Mouse (Mus musculus) CH12F3 (cell line): ENCODE data around the gene Acta1.

Experiments used
- in situ Hi-C: fragments of 300-500 bp; cut with MboI; formaldehyde crosslinking; loops from 2 replicates; pipeline ENCODE4 v1.14.3; 2020; ENCODE audit warnings: low sequenced_read_pairs

The Acta1 gene

DNA sequence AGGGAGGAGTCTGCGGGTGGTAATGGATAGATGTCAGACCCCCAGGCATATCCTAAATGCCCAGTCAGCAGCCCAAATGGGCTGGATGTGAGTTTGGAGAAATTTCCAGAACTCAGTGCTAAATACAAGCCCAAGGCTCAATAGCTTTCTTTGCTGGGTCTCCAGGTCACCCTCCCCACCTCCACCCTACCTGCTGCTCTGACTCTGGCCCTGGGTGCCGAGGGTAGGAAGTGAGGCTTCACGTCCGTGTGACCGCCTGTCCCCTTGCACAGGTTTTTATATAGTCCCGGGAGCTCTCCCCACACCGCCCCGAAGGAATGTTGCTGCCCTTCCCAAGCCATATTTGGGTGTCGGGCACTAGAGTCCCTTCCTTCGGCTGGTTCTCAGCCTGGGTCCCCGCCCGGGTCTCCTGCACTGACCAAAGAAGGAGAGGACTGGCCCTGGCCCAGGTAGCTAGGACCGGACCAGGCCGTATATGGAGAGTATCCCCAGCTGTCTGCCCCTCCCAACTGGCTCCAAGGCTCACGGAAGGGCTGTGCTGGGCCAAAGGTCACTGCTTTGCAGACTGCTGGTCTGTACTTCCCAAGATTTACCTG, at the start of gene Acta1:
Gene Acta1, minus strand, starts transcription at position 250 of the 596 bp plus-strand sequence.
- in situ Hi-C loops, result no loop called here

DNA sequence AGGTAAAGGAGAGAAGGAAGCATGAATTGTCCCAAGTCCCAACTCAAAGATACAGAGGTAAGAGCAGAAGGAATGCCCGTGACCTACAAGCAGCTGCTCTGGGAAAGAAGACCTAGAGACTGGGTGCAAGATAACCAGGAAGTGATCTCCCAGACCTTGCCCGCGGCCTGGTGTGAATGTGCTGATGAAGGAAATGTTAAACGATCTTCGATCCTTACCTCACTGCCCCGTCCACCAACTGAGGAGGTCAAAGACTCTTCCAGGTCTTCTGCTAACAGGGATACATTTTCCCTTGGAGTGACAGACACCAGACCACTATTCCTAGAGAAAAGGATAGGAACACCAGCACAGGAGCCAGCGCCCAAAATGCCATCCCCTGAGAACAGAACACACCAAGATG, 34.5 kb upstream of the Acta1 start:
- in situ Hi-C loops, result no loop called here

DNA sequence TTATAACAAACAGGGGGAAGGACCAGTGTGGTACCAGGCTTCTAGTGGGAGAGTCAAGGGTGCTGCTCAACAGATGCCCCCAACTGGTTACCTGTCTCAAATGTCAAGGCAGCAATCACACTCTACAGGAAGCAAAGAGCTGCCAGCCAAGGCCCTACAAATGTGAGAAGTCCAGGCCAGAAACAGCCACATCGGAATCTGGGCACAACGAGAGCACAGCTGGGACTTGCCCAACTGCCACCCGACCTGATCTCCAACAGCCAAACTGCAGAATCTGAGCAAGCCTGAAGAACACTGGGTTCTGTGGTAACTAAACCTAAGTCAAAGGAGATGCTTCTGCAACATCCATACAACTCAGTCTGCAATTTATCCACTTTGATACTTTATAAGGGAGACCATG, 31.1 kb upstream of the Acta1 start:
- in situ Hi-C loops, result no loop called here

DNA sequence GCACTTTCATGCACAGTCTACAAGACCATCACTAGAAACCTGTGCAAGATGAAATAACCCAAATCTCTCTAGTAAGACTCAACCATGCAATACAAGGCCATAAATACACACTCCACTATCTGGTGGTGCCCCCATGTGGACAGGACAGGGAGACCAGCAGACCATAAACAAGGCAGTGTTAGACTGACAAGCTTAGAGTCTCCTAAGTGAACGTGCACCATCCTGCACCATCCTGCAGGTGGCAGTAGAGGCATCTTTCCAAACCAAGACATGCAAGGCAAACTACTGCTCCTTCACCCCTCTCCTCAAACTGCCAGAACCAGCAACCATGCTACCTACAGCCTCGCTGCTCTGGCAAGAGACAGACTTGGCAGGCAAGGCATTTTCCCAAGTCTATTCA, 30.2 kb upstream of the Acta1 start:
- in situ Hi-C loops, result no loop called here

DNA sequence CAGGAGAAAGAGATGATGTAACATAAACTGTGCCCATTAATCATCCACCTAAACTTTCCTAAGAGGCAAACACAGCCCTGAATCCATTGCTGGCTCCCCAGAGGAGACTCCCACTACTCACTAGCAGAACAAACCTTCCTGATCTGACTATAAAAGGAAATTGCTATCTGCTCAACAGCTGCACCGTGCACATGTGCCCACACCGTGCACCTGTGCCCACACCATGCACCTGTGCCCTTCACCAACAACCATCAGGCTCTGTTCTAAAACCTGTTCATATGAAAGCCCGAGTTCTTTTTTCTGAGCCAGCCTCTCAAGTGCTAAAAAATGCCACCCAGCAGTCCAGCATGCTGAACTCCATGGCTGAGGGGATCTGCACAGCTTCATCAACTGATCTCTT, 20.1 kb upstream of the Acta1 start:
- in situ Hi-C loops, result no loop called here

DNA sequence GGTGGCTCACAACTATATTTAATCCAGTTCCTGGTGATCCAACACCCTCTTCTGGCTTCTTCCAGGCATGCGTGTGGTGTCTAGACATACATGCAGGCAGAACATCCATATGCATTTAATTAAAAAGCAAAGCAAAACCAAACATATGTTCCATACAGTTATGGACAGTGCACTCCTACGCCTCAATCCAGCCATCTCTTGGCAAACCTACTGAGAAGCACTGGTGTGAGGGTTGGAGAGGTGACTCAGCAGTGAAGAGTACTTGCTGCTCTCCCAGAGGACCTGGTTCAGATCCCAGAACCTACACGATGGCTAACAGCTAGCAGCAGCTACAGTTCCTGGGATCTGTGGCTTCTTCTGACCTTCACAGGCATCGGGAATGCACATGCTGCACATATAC, 17.7 kb upstream of the Acta1 start:
- in situ Hi-C loops, result no loop called here

DNA sequence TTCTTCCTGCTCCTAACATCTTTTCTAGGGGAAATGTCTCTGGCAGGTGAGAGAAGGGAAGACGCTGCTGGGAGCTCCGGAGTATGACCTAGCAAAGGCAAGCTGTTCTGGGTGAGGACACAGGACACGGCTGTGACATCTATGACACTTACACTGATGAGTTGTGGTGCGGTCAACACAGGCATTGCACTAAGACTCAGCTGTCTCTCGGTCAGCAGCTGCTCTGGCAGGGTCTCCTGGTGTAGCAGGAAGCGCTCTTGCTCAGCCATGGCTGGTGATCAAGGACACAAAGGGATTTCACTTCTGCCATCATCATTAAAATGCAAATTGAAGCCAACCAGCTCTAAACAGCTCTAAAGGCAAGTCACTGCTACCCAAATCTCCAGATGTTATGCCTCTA, 13.1 kb upstream of the Acta1 start:
- in situ Hi-C loops, result no loop called here

DNA sequence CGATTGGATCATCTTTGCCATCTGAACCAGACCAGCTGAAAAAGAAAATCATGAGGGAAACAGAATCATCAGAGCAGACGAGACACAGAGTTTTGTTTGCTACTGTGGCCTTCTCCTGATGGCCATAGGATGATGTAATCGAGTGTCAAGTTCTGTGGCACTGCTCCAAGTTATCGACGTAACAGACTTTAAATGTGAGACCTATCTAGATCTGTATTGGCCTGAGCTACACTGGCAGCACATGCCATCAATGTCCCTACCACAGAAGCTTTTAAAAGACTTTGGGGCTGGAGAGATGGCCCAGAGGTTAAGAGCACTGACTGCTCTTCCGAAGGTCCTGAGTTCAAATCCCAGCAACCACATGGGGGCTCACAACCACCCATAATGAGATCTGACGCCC, 8.1 kb upstream of the Acta1 start:
- in situ Hi-C loops, result no loop called here

DNA sequence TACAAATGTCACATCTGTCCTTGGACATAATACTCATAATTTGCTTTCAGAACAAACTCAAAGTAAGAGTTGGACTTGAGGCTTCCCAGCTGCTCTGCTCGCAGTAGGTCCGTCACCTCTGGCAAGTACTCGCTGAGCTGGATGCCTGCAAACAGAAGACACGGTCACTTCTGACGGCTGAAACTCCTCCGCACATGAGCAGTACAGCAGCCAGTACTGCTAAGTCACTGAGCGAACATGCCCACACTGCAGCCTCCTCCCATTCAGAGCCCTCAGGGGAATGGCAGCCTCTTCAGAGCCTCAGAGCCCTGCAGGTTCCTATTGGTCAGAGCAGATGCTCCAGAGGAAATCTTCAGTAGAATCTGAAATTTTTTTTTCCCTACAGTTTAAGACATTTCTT, 4.8 kb upstream of the Acta1 start:
- in situ Hi-C loops, result no loop called here

DNA sequence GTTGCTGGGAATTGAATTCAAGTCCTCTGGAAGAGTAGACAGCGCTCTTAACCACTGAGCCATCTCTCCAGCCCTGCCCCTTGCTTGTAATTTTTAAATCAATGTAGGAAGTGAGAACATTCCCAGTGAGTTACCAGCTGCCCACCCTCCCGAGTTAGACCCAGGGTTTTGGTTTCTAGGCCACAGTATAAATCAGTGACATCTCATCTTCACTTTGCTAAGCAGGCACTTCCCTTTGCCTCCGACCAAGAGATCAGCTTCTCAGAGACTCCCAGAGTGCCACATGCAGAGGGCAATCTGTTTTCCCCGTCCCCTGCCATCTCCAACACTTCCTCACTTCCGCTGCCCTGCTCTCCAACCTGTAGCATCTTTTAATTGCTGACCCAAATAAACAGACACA, 4.0 kb upstream of the Acta1 start:
- in situ Hi-C loops, result no loop called here

DNA sequence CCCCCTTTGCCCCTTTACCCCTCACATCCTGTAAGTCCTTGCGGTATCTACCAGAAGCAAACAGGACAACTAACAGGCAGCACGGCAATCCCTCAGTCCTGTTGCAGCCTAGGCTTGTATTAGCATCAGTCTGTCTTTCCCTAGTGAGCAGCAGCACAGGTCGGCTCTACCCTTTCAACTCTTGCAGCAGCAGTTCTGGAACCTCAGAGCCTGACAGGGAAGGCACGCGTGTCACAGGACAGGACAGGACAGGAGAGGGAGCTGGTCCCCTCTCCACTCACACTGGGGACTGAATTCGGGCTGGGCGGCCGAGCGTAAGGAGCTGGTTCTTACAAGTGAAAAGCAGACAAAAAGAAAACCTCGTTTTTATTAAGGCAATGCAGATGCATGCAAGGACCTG, 2.2 kb upstream of the Acta1 start:
- in situ Hi-C loops, result no loop called here

DNA sequence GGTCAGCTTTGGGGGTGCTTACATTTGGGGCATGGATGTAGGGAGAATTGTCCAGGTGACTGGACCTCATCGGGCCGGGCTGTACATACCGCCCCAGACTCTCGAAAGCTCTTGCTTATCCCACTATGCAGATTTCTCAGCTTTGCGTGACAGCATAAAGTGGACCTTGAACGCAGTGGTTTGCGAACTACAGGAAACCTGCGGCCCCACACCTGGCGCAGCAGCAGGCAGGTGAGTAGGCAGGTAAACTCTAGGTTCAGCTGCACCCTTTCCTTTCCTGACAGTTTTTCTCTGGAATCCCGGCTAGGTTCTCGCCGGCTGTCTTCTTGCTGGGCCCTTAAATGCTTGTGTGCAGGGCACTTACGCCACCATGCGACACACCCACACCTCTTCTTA, 1.8 kb upstream of the Acta1 start:
- in situ Hi-C loops, result no loop called here

DNA sequence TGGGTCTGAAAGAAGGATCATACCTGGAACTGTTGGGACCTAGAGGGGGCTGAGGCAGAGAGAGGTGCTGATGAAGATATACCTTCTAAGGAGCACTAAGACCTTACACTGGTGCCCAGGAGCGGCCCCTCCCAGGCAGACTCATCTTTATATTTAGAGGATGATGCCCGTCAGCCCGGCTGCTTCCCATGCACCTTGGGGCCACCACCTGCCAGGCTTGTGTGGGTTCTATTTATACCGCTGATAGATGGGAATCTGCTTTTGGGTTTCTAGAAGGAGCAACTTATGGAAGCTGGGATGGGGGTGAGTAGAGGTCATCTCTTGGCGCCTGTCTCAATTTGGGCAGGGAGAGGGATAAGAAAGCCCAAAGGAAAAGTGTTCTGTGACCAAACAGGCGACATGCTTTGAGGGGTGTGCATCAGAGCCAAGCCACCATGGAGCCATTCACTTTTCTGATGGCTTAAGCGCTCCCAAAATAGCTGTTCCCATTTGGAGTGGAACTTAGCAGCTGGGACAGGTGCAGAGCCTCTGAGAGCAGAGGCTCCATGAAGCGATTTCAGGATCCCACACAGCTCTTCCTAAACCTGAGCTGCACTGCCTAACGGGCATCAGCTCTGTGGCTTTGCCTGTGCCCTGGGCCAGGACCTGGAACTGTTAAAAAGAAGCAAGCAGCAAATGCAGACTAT, 1.3 kb upstream of the Acta1 start:
- in situ Hi-C loops, result no loop called here

DNA sequence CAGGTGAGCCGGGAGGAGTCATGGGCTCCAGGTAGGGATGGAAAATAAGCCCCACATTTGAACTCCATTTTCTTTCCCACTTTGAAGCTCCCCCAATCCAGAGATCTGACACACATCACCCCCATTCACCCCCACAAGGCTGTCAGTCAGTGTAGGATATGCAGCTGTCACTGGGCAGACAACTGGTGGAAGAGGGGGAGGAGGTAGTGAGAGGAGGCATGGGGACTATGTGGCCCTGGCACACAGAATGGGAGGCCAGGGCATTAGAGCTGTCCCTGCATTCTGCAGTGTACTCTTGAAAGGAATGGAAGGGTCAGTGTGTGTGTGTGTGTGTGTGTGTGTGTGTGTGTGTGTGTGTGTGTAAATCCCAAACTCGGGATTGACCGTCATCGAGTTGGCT, 679 bp upstream of the Acta1 start:
- in situ Hi-C loops, result no loop called here

DNA sequence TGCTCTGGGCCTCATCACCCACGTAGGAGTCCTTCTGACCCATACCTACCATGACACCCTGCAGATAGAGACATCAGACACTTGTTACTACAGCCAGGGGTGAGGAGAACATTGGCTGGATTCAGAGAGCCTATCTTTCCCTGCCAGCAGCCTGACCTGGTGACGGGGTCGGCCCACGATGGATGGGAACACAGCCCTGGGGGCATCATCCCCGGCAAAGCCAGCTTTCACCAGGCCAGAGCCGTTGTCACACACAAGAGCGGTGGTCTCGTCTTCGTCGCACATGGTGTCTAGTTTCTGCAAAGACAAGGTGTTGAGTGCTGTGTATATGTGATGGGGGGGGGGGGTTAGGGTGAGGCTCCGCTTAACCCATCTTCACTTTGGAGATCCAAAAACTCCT, 1.1 kb downstream of the Acta1 start:
- in situ Hi-C loops, result no loop called here

DNA sequence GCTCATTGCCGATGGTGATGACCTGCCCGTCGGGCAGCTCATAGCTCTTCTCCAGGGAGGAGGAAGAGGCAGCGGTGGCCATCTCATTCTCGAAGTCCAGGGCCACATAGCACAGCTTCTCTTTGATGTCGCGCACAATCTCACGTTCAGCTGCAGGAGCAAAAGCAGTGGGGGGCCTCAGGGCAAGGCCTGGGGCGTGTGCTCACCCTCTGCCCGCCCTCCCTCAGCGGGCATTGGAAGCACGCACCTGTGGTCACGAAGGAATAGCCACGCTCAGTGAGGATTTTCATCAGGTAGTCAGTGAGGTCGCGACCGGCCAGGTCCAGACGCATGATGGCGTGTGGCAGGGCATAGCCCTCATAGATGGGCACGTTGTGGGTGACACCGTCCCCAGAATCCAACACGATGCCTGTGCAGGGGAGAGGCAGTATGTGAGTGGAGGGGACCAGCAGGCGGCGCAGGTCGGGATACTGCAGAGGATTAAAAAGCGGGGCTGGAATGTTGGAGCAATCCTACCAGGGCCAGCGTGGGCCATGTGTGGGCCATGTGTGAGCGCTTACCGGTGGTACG, 1.9 kb downstream of the Acta1 start:
- in situ Hi-C loops, result no loop called here

DNA sequence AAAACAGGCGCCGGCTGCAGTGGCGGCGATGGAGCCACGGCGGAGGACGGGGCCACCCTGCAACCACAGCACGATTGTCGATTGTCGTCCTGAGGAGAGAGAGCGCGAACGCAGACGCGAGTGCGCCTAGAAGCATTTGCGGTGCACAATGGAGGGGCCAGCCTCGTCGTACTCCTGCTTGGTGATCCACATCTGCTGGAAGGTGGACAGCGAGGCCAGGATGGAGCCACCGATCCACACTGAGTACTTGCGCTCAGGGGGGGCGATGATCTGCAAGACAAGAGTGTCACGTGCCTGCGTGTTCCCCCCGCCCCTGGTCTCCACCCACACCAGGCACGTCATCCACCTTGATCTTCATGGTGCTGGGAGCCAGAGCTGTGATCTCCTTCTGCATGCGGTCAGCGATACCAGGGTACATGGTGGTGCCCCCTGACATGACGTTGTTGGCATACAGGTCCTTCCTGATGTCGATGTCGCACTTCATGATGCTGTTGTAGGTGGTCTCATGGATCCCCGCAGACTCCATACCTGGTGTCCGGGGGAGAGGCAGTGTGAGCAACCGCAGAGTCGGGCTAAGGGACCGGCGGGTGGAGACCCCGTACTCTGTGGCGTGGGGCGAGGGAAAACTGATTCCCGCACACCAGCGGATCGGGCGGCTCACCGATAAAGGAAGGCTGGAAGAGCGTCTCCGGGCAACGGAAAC, 2.5 kb downstream of the Acta1 start:
- in situ Hi-C loops, result no loop called here

DNA sequence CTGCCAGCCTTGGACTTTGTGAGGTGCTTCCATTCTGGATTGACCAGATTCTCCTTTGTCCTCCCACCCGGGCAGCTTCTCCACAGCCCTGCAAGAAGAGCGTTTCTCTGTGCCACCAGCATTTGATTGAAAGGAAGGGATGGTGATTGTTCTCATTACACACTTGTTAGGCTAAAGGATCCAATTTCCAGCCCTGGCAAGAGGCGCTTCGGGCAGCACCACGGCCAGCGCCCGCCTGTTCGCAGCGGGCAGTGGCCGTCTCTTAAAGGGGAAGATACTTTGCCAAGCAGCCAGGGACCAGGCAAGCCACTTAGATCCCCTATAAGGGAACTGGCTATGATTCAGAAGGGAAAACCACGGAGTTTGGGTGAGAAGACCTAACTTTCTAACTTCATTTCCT, 3.3 kb downstream of the Acta1 start:
- in situ Hi-C loops, result no loop called here

DNA sequence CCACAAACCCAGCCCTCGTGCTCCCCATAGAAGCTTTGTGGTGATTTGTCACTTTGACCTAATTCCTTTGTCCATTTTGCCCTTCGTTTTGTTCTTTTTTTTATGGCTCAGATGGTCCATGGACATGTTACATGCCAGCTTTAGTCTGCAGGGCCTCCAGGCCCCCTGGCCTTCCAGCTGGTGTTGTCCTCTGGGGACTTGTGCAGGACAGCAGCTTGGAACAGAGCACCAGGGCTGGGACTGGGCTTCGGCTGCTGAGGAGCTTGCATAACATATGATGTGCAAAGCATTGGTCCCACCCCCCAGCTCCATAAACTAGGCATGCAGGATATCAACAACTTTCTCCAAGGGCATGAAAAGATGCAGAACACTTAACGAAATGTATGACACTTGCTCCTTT, 4.8 kb downstream of the Acta1 start:
- in situ Hi-C loops, result no loop called here

DNA sequence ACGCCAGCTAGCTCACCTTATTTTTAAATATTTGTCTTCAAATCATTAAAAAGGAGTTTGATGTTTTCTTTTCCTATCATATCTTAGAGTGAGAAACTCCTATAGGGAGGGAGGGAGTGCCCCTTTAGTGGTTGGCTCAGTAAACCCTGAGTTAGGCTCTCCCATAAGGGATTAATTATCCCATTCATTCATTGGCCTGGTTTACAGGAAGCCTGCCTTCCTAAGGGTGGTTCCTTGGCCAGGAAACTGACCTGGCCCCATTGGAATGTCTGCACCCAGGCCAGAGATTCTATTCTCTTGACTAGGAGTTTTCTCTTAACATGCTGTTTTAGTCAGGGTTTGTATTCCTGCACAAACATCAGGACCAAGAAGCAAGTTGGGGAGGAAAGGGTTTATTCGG, 6.6 kb downstream of the Acta1 start:
- in situ Hi-C loops, result no loop called here

DNA sequence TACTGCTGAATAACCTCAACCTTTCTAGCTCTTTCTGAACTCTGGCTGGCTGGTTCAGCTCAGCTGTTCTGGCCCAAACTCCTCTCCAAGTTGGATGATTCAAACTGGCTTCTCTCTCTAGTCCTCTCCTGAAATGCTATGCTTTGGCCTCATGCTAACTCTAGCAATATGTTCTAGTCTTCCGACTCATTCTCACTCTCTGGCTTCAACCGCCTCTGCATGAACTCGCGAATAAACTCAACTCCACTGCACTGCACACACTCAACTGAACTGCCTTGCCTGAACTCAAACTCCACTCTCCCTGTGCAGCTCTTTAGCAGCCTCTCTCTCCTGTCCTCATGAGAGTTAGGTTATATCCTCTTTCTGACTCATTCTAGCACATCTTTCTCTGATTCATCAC, 7.4 kb downstream of the Acta1 start:
- in situ Hi-C loops, result no loop called here
